Mouse (Mus musculus): ENCODE measurements around the gene Rab5a. TPM values are rescaled to one million over a fixed set of nuclear protein-coding genes. Genes with fewer than 3 reads are reported as not detected.

Gene Rab5a
- total and polyA plus RNA-seq, 2 experiments from 2014 or later: 123 to 137 TPM

DNA sequence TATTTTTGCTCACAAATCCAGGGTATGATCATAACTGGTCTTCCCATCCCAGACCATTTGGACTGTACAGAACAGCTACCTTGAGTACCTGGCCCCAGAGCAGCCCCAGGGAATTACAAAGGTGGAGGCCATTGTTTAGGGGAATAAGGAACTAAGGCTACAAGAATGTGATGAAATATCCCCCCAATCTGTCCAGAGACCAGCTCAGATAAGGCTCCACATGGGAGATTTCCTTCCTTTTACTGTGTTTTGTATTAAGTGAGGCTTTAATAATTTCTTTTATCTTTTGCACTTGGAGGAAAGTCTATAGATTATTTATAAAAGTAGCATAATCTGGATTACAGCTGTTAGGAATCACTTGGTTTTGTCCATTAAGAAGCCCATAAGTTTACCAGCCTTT lies 10.3 kb upstream of the Rab5a start:
- Histone ChIP-seq H3K36me3 (ENCODE audit: insufficient read depth) (no peaks in the 10 kb centered on the region), H3K4me1 (ENCODE audit: insufficient read depth) (no peaks in the 10 kb centered on the region), H3K4me2 (ENCODE audit: low read depth) (no peak overlapping the region), H3K27ac (ENCODE audit: low read depth, low read length) (no peak overlapping the region), H3K4me3 (ENCODE audit: low read depth, low read length) (no peak overlapping the region), H3K27me3 (ENCODE audit: insufficient read depth, low read length) (no peaks in the 10 kb centered on the region), H3K9me3 (ENCODE audit: low read length) (no peaks in the 10 kb centered on the region), H3K9ac (no peak overlapping the region)
- DNase-seq (no peak), ATAC-seq (no peak)
- no peak for TF ChIP-seq CTCF (IDR thresholded peaks at IDR 0.05; ENCODE audit: low read depth)

- H3K4me2 ChIP-seq (ENCODE audit: low read depth): peak overlapping the region; percentile 77
- peak overlapping the region; percentile 95 for H3K4me3 ChIP-seq (ENCODE audit: low read depth, low read length)
- ATAC-seq (peak; percentile 54), DNase-seq (no peak)
- H3K27me3 ChIP-seq (ENCODE audit: insufficient read depth, low read length): no peaks in the 10 kb centered on the region
- WGBS: 6% methylated on average over 15 of the region's 15 CpGs
- H3K4me1 ChIP-seq (ENCODE audit: insufficient read depth): peaks cover 20% of the 10 kb centered on the region; the same call in 1 of the 2 replicates
- TF ChIP-seq CTCF (IDR thresholded peaks at IDR 0.05; ENCODE audit: low read depth): no peak
- H3K9me3 ChIP-seq (ENCODE audit: low read length): no peaks in the 10 kb centered on the region
- H3K36me3 ChIP-seq (ENCODE audit: insufficient read depth): no peaks in the 10 kb centered on the region
- peak overlapping the region; percentile 99 for H3K27ac ChIP-seq (ENCODE audit: low read depth, low read length)
- H3K9ac ChIP-seq: peak overlapping the region; percentile 94
Observed at GRCm38 (mm10) chr17:53478066-53478857, 772 bp upstream of the Rab5a start.

- Histone ChIP-seq H3K9me3 (ENCODE audit: low read length) (no peaks in the 10 kb centered on the region), H3K4me3 (ENCODE audit: low read depth, low read length) (peak overlapping the region; percentile 95), H3K27me3 (ENCODE audit: insufficient read depth, low read length) (no peaks in the 10 kb centered on the region), H3K27ac (ENCODE audit: low read depth, low read length) (peak overlapping the region; percentile 99), H3K4me1 (ENCODE audit: insufficient read depth) (peaks cover 20% of the 10 kb centered on the region; the same call in 1 of the 2 replicates), H3K9ac (peak overlapping the region; percentile 94), H3K36me3 (ENCODE audit: insufficient read depth) (no peaks in the 10 kb centered on the region), H3K4me2 (ENCODE audit: low read depth) (peak overlapping the region; percentile 77)
- DNase-seq: peak; percentile 61
- ATAC-seq: peak; percentile 32
- TF ChIP-seq CTCF (IDR thresholded peaks at IDR 0.05; ENCODE audit: low read depth): no peak
- under 1% methylated on average over 33 of the region's 33 CpGs for WGBS
Observed at GRCm38 (mm10) chr17:53479604-53480041, 589 bp downstream of the Rab5a start.

GRCm38 (mm10) chr17:53480433-53480832 lies 1.4 kb downstream of the Rab5a start:
- H3K4me3 ChIP-seq (ENCODE audit: low read depth, low read length): peak overlapping the region; percentile 95
- no peaks in the 10 kb centered on the region for H3K36me3 ChIP-seq (ENCODE audit: insufficient read depth)
- H3K27me3 ChIP-seq (ENCODE audit: insufficient read depth, low read length): no peaks in the 10 kb centered on the region
- TF ChIP-seq CTCF (IDR thresholded peaks at IDR 0.05; ENCODE audit: low read depth): no peak
- peak overlapping the region; percentile 94 for H3K9ac ChIP-seq
- H3K4me1 ChIP-seq (ENCODE audit: insufficient read depth): peaks cover 20% of the 10 kb centered on the region; the same call in 1 of the 2 replicates
- no peaks in the 10 kb centered on the region for H3K9me3 ChIP-seq (ENCODE audit: low read length)
- H3K27ac ChIP-seq (ENCODE audit: low read depth, low read length): no peak overlapping the region
- H3K4me2 ChIP-seq (ENCODE audit: low read depth): peak overlapping the region; percentile 77
- 57% methylated on average over 7 of the region's 7 CpGs for WGBS
- no peak for ATAC-seq
- DNase-seq: no peak

DNA sequence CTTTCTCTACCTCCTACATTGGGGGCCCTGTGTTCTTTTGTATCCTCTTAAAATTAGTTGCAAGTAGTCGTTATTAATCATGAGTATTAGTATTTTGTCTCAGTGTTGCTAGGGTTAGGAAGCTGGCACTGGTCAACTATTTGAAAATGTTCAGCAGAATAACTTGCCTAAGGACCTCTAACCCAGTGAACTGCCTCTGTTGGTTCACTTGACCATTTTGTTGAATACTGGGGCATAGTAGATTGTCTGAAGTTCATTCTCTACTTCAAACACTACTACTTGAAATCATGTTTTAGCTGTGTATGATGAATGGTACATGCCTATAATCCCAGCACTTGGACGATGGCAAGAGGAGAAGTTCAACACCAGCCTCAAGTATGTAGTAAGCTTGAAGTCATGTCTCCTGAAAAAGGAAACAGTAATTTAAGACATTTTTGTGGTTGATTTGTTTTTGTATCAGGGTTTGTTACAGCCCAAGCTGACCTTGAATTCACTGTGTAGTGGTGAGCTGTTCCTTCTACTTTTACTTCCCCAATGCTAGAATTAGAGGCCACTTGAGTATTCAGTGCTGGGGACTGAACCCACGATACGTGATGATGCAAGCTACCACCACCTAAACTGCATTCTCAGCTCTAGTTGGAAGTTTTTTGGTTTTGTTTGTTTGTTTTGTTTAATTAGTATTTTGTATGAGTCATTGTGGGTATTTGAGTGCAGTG lies 9.4 kb downstream of the Rab5a start:
- H3K27me3 ChIP-seq (ENCODE audit: insufficient read depth, low read length): no peaks in the 10 kb centered on the region
- 92% methylated on average over 4 of the region's 4 CpGs for WGBS
- no peak overlapping the region for H3K9ac ChIP-seq

DNA sequence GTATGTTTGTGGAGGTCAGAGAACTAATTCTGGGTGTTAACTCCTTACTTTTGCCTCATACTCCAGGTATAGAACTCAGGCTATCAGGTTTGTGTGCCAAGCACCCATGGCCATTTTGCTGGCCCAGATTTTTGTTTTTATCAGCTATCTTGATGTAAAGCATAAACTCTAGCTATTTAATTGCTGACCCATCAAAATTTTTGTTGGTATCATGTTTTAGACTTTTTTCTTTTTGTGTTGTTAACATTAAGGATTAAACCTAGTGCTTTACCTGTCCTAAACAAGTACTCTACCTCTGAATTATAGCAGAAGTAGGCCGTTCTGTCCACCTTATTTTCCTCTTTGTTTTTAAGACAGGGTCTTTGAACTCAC lies 10.0 kb downstream of the Rab5a start:
- no peak for DNase-seq

More for the DNA sequence above, 9.4 kb downstream of the Rab5a start:
- no peaks in the 10 kb centered on the region for H3K4me1 ChIP-seq (ENCODE audit: insufficient read depth)
- ATAC-seq (no peak), DNase-seq (no peak)
- no peak for TF ChIP-seq CTCF (IDR thresholded peaks at IDR 0.05; ENCODE audit: low read depth)
- no peak overlapping the region for H3K4me3 ChIP-seq (ENCODE audit: low read depth, low read length)
- H3K9me3 ChIP-seq (ENCODE audit: low read length): no peaks in the 10 kb centered on the region
- 0 out of 2 replicates have a peak, but pooled peaks cover 4% of the 10 kb centered on the region for H3K36me3 ChIP-seq (ENCODE audit: insufficient read depth)
- no peak overlapping the region for H3K4me2 ChIP-seq (ENCODE audit: low read depth)
- H3K27ac ChIP-seq (ENCODE audit: low read depth, low read length): no peak overlapping the region

GRCm38 (mm10) chr17:53502966-53503365 lies 23.9 kb downstream of the Rab5a start:
- Histone ChIP-seq H3K27me3 (ENCODE audit: insufficient read depth, low read length) (no peaks in the 10 kb centered on the region), H3K4me1 (ENCODE audit: insufficient read depth) (no peaks in the 10 kb centered on the region), H3K4me2 (ENCODE audit: low read depth) (no peak overlapping the region), H3K9me3 (ENCODE audit: low read length) (no peaks in the 10 kb centered on the region), H3K4me3 (ENCODE audit: low read depth, low read length) (no peak overlapping the region), H3K9ac (no peak overlapping the region), H3K36me3 (ENCODE audit: insufficient read depth) (peaks cover 29% of the 10 kb centered on the region), H3K27ac (ENCODE audit: low read depth, low read length) (no peak overlapping the region)
- 91% methylated on average over 2 of the region's 2 CpGs for WGBS
- no peak for ATAC-seq
- TF ChIP-seq CTCF (IDR thresholded peaks at IDR 0.05; ENCODE audit: low read depth): no peak
- no peak for DNase-seq

More for the DNA sequence above, 10.0 kb downstream of the Rab5a start:
- no peaks in the 10 kb centered on the region for H3K9me3 ChIP-seq (ENCODE audit: low read length)
- H3K9ac ChIP-seq: no peak overlapping the region
- no peaks in the 10 kb centered on the region for H3K4me1 ChIP-seq (ENCODE audit: insufficient read depth)
- H3K27ac ChIP-seq (ENCODE audit: low read depth, low read length): no peak overlapping the region
- no peak for TF ChIP-seq CTCF (IDR thresholded peaks at IDR 0.05; ENCODE audit: low read depth)
- no peak overlapping the region for H3K4me2 ChIP-seq (ENCODE audit: low read depth)
- ATAC-seq: no peak
- peaks cover 4% of the 10 kb centered on the region; the same call in 1 of the 2 replicates for H3K36me3 ChIP-seq (ENCODE audit: insufficient read depth)
- no peaks in the 10 kb centered on the region for H3K27me3 ChIP-seq (ENCODE audit: insufficient read depth, low read length)
- WGBS: 90% methylated on average over 1 of the region's 1 CpGs
- H3K4me3 ChIP-seq (ENCODE audit: low read depth, low read length): no peak overlapping the region
